Mouse (Mus musculus) heart, postnatal 0 days (tissue): Measurements from ENCODE around the gene Spata18. TPM values are rescaled to one million over a fixed set of nuclear protein-coding genes. Genes with fewer than 3 reads are reported as not detected.
A peak's percentile ranks its signal among the peaks of the same experiment; 100 is the strongest.

Experiments
- ATAC-seq: fragments of 200-750 bp; cut with Nextera tagmentation; 2 replicates; pipeline ENCODE4 v1.8.0; 2017; ENCODE audit warnings: low read depth, moderate number of reproducible peaks, moderate library complexity; ENCODE audit not compliant: insufficient read depth
- DNase-seq: peaks from one replicate; pipeline ENCODE4 v3.0.0-alpha.2; 2016; ENCODE audit warnings: low spot score
- H3K27ac ChIP-seq: fragments of 300-500 bp; sonication (generic); 2 replicates; pipeline ENCODE4 v1.5.1; 2014; ENCODE audit warnings: low read depth, mild to moderate bottlenecking
- H3K27me3 ChIP-seq: fragments of 300-500 bp; sonication (generic); 2 replicates; pipeline ENCODE4 v1.6.1; 2014; ENCODE audit warnings: low read length, mixed read lengths; ENCODE audit not compliant: control insufficient read depth, insufficient read depth
- H3K36me3 ChIP-seq: fragments of 300-500 bp; sonication (generic); replicated peaks from 2 replicates; pipeline ENCODE4 v1.6.1; 2014; ENCODE audit warnings: low read length, mixed read lengths; ENCODE audit not compliant: control insufficient read depth, insufficient read depth
- H3K4me1 ChIP-seq: fragments of 300-500 bp; sonication (generic); 2 replicates; pipeline ENCODE4 v1.6.1; 2014; ENCODE audit warnings: antibody characterized with exemption; ENCODE audit not compliant: control insufficient read depth, insufficient read depth
- H3K4me2 ChIP-seq: fragments of 300-500 bp; sonication (generic); 2 replicates; pipeline ENCODE4 v1.6.1; 2014; ENCODE audit warnings: low read depth, mild to moderate bottlenecking, low read length, moderate library complexity
- H3K4me3 ChIP-seq: fragments of 300-500 bp; sonication (generic); 2 replicates; pipeline ENCODE4 v1.5.1; 2014; ENCODE audit warnings: low read depth, low read length
- H3K9ac ChIP-seq: fragments of 300-500 bp; sonication (generic); replicated peaks from 2 replicates; pipeline ENCODE4 v1.6.1; 2014; ENCODE audit warnings: low read depth, low read length, mixed read lengths
- H3K9me3 ChIP-seq: fragments of 300-500 bp; sonication (generic); replicated peaks from 2 replicates; pipeline ENCODE4 v1.6.1; 2016; ENCODE audit warnings: low read length; ENCODE audit not compliant: control insufficient read depth
- CTCF ChIP-seq: IDR thresholded peaks from 2 replicates; pipeline ENCODE4 v1.5.1; 2016; ENCODE audit warnings: antibody characterized with exemption, control low read depth, low read depth
- EP300 ChIP-seq: IDR thresholded peaks from 2 replicates; pipeline ENCODE4 v1.6.1; 2016; ENCODE audit warnings: antibody characterized with exemption, low read depth
- WGBS: fragments of 180-500 bp; shearing (Covaris S2); extraction: QIAGEN DNeasy Blood & Tissue Kit; methylation state at CpG from one replicate; pipeline ENCODE4 v1.1.7; 2014; 5-methylcytosine and 5-hydroxymethylcytosine counted together
- polyA plus RNA-seq: library from polyadenylated mRNA; unstranded; fragments of >200 nt; fragmentation: Nextera tagmentation; extraction: Ambion mirVana; gene quantifications from 2 replicates; pipeline ENCODE4 v1.2.1, GENCODE M21; 2015
- total RNA-seq: library from RNA; depleted of rRNA; stranded (reverse); fragments of >200 nt; gene quantifications from 2 replicates; pipeline ENCODE4 v1.2.3, GENCODE M21; 2014; ENCODE audit warnings: low replicate concordance

Gene Spata18
- total and polyA plus RNA-seq, 2 experiments from 2014 or later: 0.27 to 0.87 TPM

DNA sequence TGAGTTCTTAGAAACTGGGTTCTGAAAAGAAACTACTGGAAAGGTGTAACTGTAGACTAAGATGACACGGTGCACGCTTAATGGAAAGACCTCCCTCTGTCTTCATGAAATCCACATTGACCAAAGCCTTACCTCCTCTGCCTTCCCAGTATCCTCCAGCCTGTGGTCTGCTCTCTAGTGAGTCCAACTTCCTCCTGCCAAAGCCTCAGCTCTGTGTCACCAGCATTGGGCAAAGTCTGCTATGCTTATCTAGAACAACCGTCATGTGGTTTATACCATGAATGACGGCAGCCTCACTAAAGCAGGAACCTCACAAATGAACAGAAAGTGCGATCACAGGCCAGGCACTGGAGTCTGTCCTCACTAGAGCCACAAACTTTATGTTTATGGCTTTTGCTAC lies 21.0 kb upstream of the Spata18 start:
- Histone ChIP-seq H3K9me3 (no peaks in the 10 kb centered on the region), H3K4me3 (no peak overlapping the region), H3K27me3 (no peaks in the 10 kb centered on the region), H3K36me3 (peaks cover 16% of the 10 kb centered on the region), H3K4me1 (0 out of 2 replicates have a peak, but pooled peaks cover 4% of the 10 kb centered on the region), H3K4me2 (no peak overlapping the region), H3K9ac (no peak overlapping the region), H3K27ac (no peak overlapping the region)
- ATAC-seq (peak; percentile 51), DNase-seq (peak; percentile 55)
- WGBS: 37% methylated on average over 5 of the region's 5 CpGs
- TF ChIP-seq EP300: no peak
- no peak for TF ChIP-seq CTCF

GRCm38 (mm10) chr5:73631001-73631558 lies 20.1 kb upstream of the Spata18 start:
- H3K4me2 ChIP-seq: no peak overlapping the region
- TF ChIP-seq EP300 (no peak), CTCF (no peak)
- DNase-seq: no peak
- 66% methylated on average over 10 of the region's 10 CpGs for WGBS
- H3K27me3 ChIP-seq: no peaks in the 10 kb centered on the region
- H3K4me1 ChIP-seq: 0 out of 2 replicates have a peak, but pooled peaks cover 4% of the 10 kb centered on the region
- H3K36me3 ChIP-seq: peaks cover 25% of the 10 kb centered on the region
- no peak for ATAC-seq
- H3K9me3 ChIP-seq: no peaks in the 10 kb centered on the region
- no peak overlapping the region for H3K27ac ChIP-seq
- no peak overlapping the region for H3K4me3 ChIP-seq
- H3K9ac ChIP-seq: no peak overlapping the region

GRCm38 (mm10) chr5:73632291-73632690 lies 18.9 kb upstream of the Spata18 start, which contains the start of gene Lrrc66:
TSS of gene Lrrc66 (minus strand) at chr5:73632526.
- ATAC-seq (no peak), DNase-seq (no peak)
- Histone ChIP-seq H3K27me3 (no peaks in the 10 kb centered on the region), H3K9me3 (no peaks in the 10 kb centered on the region), H3K9ac (no peak within 1 kb of the TSS), H3K27ac (no peak within 1 kb of the TSS), H3K4me2 (no peak within 1 kb of the TSS), H3K4me1 (0 out of 2 replicates have a peak, but pooled peaks cover 4% of the 10 kb centered on the region), H3K4me3 (no peak within 1 kb of the TSS), H3K36me3 (peaks cover 36% of the 10 kb centered on the region)
- TF ChIP-seq CTCF: no peak
- TF ChIP-seq EP300: no peak
- 83% methylated on average over 8 of the region's 8 CpGs for WGBS

GRCm38 (mm10) chr5:73633141-73633540 lies 18.0 kb upstream of the Spata18 start:
- DNase-seq (no peak), ATAC-seq (no peak)
- peaks cover 36% of the 10 kb centered on the region for H3K36me3 ChIP-seq
- peak; percentile 80 for TF ChIP-seq CTCF
- TF ChIP-seq EP300: no peak
- H3K27ac ChIP-seq: no peak overlapping the region
- WGBS: 62% methylated on average over 8 of the region's 8 CpGs
- no peaks in the 10 kb centered on the region for H3K27me3 ChIP-seq
- H3K4me1 ChIP-seq: 0 out of 2 replicates have a peak, but pooled peaks cover 4% of the 10 kb centered on the region
- no peaks in the 10 kb centered on the region for H3K9me3 ChIP-seq
- H3K4me2 ChIP-seq: no peak overlapping the region
- H3K4me3 ChIP-seq: no peak overlapping the region
- H3K9ac ChIP-seq: no peak overlapping the region

DNA sequence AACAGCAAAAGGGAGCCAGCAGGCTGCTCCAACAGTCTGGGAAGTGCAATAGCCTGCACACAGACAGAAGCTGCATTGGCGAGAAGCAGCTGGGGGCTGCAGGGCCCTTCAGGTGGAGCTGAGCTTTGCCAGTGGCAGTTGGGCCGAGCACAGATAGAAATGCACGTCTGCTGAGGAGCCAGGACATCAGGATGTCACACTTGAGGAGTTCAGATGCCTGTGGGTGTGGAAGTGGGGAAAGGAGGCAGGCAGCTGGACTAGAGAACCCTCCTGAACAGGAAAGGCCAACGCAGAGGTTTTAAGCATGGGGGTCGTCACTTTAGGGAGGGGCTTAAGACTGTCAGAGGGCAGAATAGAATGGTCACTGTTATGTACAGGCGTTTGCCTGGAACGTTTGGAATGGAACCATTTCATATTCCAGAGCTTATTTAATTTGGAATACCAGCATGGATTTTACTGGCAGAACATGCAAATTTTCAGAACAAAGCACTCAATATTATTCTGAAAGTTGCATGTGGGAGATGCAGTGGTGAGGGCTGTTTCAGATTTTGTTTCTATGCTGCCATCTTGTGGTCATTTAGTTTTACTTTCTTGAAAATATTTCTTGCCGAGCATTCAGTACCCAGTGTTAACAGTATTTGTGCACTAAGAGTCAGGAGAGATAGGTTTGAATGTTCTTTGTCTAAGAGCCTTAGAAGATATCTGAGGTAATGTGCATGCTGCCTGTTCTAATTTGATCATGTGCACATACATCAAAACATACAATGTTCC lies 13.7 kb upstream of the Spata18 start:
- WGBS: 35% methylated on average over 8 of the region's 8 CpGs
- no peak overlapping the region for H3K27ac ChIP-seq
- H3K9ac ChIP-seq: no peak overlapping the region
- no peaks in the 10 kb centered on the region for H3K4me1 ChIP-seq
- H3K4me3 ChIP-seq: no peak overlapping the region
- no peaks in the 10 kb centered on the region for H3K27me3 ChIP-seq
- H3K4me2 ChIP-seq: no peak overlapping the region
- peaks cover 68% of the 10 kb centered on the region for H3K36me3 ChIP-seq
- DNase-seq (peak; percentile 67), ATAC-seq (peak; percentile 68; the same call in 1 of the 2 replicates)
- H3K9me3 ChIP-seq: no peaks in the 10 kb centered on the region
- no peak for TF ChIP-seq EP300
- TF ChIP-seq CTCF: peak; percentile 61
